Mouse (Mus musculus): Measurements from ENCODE around the gene Elof1.
"Not testable (repeated sequence)": the region's sequence is repeated elsewhere in the genome, so short reads cannot be mapped to it uniquely, and the experiment has no call there.

The Elof1 gene

GRCm38 (mm10) chr9:22116740-22117426 is at the start of gene Elof1:
Gene Elof1 (minus strand): TSS chr9:22117172.
- peak; percentile 99 for DNase-seq

DNA sequence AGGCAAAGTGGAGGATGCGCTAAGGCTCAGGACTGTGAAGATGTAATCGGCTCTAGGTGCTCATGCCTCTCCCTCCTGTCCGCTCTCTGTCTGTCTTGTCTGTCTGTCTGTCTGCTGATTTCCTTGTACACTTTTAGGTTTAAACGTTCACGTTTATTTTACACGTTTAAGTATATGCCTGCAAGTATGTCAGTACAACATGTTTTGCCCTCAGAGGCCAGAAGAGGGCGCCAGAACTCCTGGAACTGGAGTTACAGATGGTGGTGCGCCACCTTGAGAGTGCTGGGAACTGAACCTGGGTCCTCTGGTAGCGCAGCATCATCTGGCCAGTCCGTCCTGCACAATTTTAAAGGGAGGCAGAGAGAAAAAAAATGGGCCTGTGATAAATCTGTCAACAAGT is 49.7 kb upstream of the Elof1 start:
- peak; percentile 65 for DNase-seq

DNA sequence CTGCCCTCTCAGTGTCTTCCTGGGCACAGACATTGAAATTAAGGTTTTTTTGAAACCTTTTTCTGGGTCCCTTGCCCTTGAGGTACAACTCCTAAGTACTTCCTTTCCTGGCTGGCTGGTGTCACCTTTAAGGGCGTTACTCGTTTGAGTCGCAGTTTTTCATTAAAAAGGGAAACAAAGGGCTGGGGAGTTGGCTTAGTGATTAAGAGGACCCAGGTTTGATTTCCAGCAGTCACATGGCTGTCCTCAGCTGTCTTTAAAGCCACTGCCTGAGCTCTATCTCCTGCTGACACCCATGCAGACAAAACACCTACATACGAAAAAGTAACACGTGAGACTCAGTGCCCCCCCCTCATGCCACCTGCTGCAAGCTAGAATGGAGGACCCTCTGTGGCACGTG is 49.0 kb upstream of the Elof1 start:
- DNase-seq = no peak

DNA sequence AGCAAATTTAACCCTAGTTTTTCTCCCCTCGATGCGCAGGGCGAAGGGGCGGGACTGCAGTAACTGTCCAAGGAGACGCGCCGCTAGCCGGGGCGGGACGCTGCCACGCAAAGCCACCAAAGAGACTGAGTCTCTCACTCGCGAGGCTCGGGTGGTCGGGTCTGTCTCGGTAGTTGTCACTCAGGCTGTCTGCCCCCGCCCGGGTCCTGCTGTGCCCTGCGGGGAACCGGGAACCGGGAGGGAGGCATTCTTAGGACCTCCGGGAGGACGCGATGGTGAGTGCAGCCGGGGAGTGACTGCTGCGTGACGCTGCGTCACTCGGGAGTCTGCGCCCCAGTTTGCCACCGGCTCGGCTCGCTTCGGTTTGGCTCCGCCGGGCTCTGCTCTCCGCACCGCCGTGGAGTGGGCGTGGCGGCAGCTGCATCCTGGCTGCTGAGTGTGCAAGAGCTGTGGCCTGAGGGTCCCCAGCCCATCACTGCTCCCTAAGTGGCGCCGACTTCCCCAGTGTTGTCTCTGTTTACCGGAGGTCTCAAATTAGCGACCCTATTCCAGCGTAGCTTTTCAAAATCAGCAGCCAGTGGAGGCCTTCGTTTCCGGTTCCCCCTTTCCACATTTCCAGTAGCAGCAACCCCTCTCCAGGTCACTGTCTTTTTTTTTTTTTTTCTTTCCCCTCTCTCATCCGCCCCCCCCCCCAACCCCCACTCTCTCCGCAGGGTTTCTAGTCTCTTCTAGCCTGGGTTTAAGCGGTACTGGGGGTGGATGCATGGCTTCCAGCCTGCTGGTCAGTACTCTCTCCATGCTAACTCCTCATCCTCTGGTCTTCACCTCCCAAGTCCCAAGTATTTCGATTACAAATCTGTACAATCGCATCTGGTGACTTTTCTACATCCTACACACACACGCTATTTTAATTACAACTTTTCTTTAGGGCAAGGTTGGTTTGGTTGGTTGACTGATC is 48.0 kb upstream of the Elof1 start:
- DNase-seq = peak; percentile 94

DNA sequence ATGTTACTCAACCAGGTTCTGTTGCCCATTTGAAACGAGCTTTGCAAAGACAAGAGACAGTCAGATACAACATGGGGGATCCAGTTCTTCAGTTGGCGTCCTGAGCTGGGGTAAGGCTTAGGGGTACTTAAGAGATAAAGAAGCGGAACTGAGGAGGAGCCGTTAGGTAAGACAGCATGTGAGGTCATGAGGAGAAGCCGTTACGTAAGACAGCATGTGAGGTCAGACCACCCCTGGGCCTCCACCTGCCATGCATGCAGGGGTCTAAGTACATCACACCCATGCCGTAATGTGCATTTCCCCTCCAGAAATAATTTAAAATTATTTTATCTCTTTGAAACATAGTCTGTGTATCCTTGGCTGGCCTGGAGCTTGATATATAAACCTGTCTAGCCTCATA is 45.9 kb upstream of the Elof1 start:
- no peak for DNase-seq

DNA sequence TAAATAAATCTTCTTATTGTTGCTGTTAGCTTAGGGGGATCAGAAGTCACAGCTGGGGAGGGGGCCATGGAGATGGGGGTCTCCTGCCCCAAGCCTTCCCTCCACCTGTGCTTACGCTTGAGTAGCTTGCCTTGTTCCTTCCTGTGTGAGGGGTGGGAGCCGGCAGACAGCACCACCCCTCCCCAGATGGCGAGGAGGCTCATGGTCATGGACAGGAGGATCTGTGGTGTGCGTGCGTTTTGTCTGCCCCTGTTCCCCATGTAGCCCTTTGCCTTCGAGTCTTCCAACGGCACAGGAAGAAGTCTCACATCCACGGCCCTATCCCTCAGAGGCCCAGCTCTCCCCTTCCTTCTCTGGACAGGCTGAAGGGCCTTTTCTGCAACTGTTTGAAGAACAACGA is 45.3 kb upstream of the Elof1 start:
- DNase-seq = no peak

GRCm38 (mm10) chr9:22161299-22161698 is 44.3 kb upstream of the Elof1 start:
- no peak for DNase-seq

DNA sequence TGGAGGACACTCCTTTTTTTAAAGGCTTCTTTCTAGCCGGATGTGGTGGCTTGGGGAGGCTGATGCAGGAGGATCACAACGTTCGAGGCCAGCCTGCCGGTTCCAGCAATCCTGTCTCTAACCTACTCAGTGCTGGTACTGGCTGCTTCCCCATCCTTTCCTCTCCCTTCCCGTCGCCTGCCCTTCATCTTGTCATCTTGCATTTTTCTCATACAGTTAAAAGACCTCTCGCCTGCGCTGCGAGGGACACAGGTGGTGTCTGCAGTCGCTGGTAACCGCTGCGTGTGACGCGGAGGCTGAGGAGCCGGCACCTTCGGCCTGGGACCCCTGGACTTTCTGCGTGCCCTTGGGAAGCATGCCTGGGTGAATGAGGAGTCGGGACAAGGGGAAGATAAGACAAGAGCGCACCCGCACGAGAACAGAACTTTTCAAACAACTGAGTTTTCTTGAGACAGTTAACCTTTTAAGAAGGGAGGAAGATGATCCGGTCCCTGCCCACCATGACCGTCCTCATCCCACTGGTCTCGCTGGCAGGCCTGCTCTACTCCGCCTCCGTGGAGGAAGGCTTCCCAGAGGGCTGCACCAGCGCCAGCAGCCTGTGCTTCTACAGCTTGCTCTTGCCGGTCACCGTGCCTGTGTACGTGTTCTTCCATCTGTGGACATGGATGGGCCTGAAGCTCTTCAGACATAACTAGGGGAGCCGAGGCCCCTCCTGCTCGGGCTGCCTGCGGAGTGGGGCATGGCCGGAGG is 40.7 kb upstream of the Elof1 start:
- DNase-seq = peak; percentile 89

DNA sequence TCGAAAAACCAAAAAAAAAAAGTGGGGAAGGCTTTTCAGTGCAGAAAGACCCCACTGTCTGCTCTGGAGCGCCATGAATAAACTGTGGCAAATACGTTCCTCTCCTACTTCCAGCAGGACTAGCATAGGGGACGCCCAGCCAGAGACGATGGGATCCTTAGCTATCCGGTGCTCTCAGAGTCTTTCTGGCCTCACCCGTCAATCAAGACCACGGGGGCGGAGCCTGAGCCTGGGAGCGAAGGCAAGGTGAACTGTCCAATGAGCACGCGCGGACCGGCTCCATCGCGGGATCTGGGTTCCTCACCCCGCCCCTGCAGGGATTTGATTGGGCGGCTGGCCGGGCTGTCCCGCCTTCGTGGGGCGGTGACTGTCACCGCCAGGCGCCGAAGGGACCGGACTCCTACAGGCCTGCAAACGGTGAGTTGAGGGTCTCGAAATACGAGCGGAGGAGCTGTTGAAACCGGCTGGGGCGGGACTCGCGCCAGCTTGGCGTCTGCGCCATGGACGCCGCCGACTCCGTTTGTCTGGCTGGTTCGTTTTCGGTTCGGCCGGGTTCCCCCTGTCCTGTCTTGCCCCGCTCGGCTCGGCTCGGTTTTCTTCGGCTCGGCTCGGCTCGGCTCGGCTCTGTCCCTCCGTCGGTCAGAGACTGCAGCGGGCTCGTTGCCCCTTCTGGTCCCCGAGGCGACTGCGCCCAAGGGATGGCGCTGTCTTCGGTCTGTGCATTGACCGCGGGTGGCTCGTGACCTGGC is 39.7 kb upstream of the Elof1 start, which contains the start of gene Pigyl:
Gene Pigyl, plus strand, starts transcription at position 350 of the 749 bp plus-strand sequence.
- DNase-seq = peak; percentile 100

- DNase-seq = peak; percentile 91
Measured at GRCm38 (mm10) chr9:22155614-22156013, 38.6 kb upstream of the Elof1 start.

GRCm38 (mm10) chr9:22153810-22154209 is 36.8 kb upstream of the Elof1 start:
- no peak for DNase-seq

DNA sequence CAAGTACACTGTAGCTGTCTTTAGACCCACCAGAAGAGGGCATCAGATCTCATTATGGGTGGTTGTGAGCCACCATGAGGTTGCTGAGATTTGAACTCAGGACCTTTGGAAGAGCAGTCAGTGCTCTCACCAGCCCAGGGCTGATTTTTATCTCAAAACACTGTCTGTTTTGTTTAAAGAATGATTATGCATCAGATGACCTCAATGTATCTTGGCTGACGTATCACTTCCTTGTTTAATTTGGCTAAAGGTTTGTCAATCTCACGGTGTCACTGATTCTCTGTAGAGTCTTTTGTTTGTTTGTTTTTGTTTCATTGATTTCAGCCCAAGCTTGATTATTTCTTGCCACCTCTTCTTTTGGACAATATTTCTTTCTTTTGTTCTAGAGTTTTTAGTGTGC is 34.0 kb upstream of the Elof1 start:
- DNase-seq = no peak

- not testable (repeated sequence) for DNase-seq
Measured at GRCm38 (mm10) chr9:22150249-22150693, 33.3 kb upstream of the Elof1 start.

GRCm38 (mm10) chr9:22149426-22150248 is 32.7 kb upstream of the Elof1 start:
- no peak for DNase-seq

DNA sequence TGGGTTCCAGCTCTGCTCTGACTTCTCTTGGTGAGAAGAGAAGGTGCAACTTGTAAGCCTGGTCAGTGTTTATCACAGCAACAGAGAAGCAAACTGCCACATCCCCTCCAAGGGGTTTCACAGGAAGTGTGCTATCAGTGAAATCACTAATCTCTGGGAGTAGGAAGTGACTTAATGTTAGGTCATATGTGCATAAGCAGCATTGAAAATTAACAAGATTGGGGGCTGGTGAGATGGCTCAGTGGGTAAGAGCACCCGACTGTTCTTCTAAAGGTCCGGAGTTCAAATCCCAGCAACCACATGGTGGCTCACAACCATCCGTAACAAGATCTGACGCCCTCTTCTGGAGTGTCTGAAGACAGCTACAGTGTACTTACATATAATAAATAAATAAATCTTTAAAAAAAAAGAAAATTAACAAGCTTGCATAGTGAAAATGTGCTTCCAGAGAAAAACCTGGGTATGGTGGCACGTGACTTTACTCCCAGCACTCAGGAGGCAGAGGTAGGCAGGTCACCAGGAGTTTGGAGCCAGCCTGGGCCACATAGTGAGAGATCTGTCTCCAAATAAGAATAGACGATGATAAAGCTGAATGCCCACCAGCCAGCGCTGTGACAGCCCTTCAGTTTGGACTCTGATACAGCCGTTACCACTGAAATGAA is 27.5 kb upstream of the Elof1 start:
- no peak for DNase-seq

- DNase-seq = no peak
Measured at GRCm38 (mm10) chr9:22143108-22144037, 26.4 kb upstream of the Elof1 start.

GRCm38 (mm10) chr9:22139746-22140145 is 22.8 kb upstream of the Elof1 start:
- no peak for DNase-seq

DNA sequence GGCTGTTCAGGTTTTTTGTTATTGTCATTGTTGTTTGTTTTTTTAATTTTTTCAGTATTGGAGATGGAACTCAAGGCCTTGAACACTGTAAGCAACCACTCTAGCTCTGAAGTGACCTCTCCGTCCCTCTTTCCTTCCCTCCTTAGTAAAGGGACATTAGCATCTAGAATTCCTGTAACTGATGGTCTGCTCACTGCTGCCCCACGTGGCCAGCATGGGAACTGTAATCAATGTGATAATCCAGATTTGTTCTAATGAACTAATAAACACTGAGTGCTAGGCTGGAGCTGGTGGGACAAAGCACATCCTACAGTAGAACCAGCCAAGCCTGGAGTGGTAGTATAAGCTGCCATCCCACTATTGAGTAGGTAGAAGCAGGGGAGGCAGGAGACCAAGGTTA is 21.5 kb upstream of the Elof1 start:
- DNase-seq = no peak

GRCm38 (mm10) chr9:22136765-22137547 is 20.0 kb upstream of the Elof1 start:
- peak; percentile 72 for DNase-seq

Measured in heart, adult 11 months (tissue).